In genomic region chr14:57145741-57146140, GRCm38 (mm10) we compare ENCODE assay signal across 23 mouse cellular contexts. TPM values are rescaled to one million over a fixed set of nuclear protein-coding genes. Genes with fewer than 3 reads are reported as not detected.
DNase-seq lines count a peak whose midpoint lies in the region; ATAC-seq and TF ChIP-seq lines count a peak whose summit lies in the region.
"Had no signal": no experiment of that assay in that cellular context is flagged by ENCODE, and none has a peak within 500 bp of the region (broad histone marks: within the 10 kb centered on the region; RNA-seq: fewer than 3 reads in every experiment).

No protein-coding gene starts in this region.

- peak; percentile 77 for ATAC-seq in forebrain, embryonic 16.5 days
- no peak for ATAC-seq in forebrain, embryonic 12.5 days (ENCODE audit: low FRiP score)
- ATAC-seq in midbrain, postnatal 0 days (ENCODE audit: low FRiP score): no peak
- ATAC-seq in midbrain, embryonic 13.5 days: no peak
- ATAC-seq in stomach, embryonic 15.5 days (ENCODE audit: insufficient read depth, low FRiP score, low read depth): peak; percentile 35; the same call in 1 of the 2 replicates

- H3K27ac ChIP-seq in forebrain, embryonic 16.5 days (ENCODE audit: low read length): no peak overlapping the region
- H3K27ac ChIP-seq in forebrain, embryonic 12.5 days: no peak overlapping the region
- H3K27ac ChIP-seq in midbrain, postnatal 0 days (ENCODE audit: low read depth, low read length): no peak overlapping the region
- no peak overlapping the region for H3K27ac ChIP-seq in midbrain, embryonic 13.5 days
- no peak overlapping the region for H3K27ac ChIP-seq in stomach, embryonic 15.5 days
- H3K27ac ChIP-seq: left cerebral cortex, adult 2 months; limb, embryonic 12.5 days; liver, embryonic 14.5 days had no signal

- no peak overlapping the region for H3K4me3 ChIP-seq in forebrain, embryonic 16.5 days (replicated peaks; ENCODE audit: low read length)
- no peak overlapping the region for H3K4me3 ChIP-seq in forebrain, embryonic 12.5 days (replicated peaks)
- no peak overlapping the region for H3K4me3 ChIP-seq in midbrain, postnatal 0 days (ENCODE audit: low read depth, low read length)
- no peak overlapping the region for H3K4me3 ChIP-seq in midbrain, embryonic 13.5 days (replicated peaks)
- no peak overlapping the region for H3K4me3 ChIP-seq in stomach, embryonic 15.5 days (replicated peaks)
- H3K4me3 ChIP-seq: left cerebral cortex, adult 2 months; limb, embryonic 12.5 days; myocyte had no signal

- no peak overlapping the region for H3K4me2 ChIP-seq in forebrain, embryonic 16.5 days (ENCODE audit: low read length)
- no peak overlapping the region for H3K4me2 ChIP-seq in forebrain, embryonic 12.5 days
- H3K4me2 ChIP-seq in midbrain, postnatal 0 days (ENCODE audit: low read depth, low read length, poor library complexity, severe bottlenecking): no peak overlapping the region
- H3K4me2 ChIP-seq in midbrain, embryonic 13.5 days (replicated peaks): no peak overlapping the region
- no peak overlapping the region for H3K4me2 ChIP-seq in stomach, embryonic 15.5 days
- H3K4me2 ChIP-seq: heart, embryonic 11.5 days; limb, embryonic 12.5 days; midbrain, embryonic 11.5 days had no signal

- H3K9ac ChIP-seq in forebrain, embryonic 16.5 days (replicated peaks; ENCODE audit: low read depth, low read length): no peak overlapping the region
- no peak overlapping the region for H3K9ac ChIP-seq in forebrain, embryonic 12.5 days
- H3K9ac ChIP-seq in midbrain, postnatal 0 days (replicated peaks; ENCODE audit: low read length, poor library complexity, severe bottlenecking): no peak overlapping the region
- H3K9ac ChIP-seq in midbrain, embryonic 13.5 days (replicated peaks): no peak overlapping the region
- H3K9ac ChIP-seq in stomach, embryonic 15.5 days: no peak overlapping the region
- H3K9ac ChIP-seq: limb, embryonic 12.5 days; liver, embryonic 14.5 days had no signal

- no peaks in the 10 kb centered on the region for H3K36me3 ChIP-seq in forebrain, embryonic 16.5 days (ENCODE audit: control insufficient read depth, insufficient read depth)
- H3K36me3 ChIP-seq in forebrain, embryonic 12.5 days (replicated peaks): no peaks in the 10 kb centered on the region
- H3K36me3 ChIP-seq in midbrain, postnatal 0 days (ENCODE audit: insufficient read depth, low read length): no peaks in the 10 kb centered on the region
- H3K36me3 ChIP-seq in midbrain, embryonic 13.5 days: no peaks in the 10 kb centered on the region
- no peaks in the 10 kb centered on the region for H3K36me3 ChIP-seq in stomach, embryonic 15.5 days
- H3K36me3 ChIP-seq: limb, embryonic 12.5 days had no signal

- no peaks in the 10 kb centered on the region for H3K27me3 ChIP-seq in forebrain, embryonic 16.5 days (replicated peaks; ENCODE audit: control insufficient read depth, insufficient read depth, low read length)
- no peaks in the 10 kb centered on the region for H3K27me3 ChIP-seq in forebrain, embryonic 12.5 days
- no peaks in the 10 kb centered on the region; the same call in 1 of the 2 replicates for H3K27me3 ChIP-seq in midbrain, postnatal 0 days (ENCODE audit: insufficient read depth, low read length)
- no peaks in the 10 kb centered on the region for H3K27me3 ChIP-seq in midbrain, embryonic 13.5 days
- H3K27me3 ChIP-seq in stomach, embryonic 15.5 days (replicated peaks): no peaks in the 10 kb centered on the region

- peak; percentile 20 for DNase-seq in kidney, adult 9 months
- no peak for DNase-seq in kidney, adult 11 months
- DNase-seq in midbrain, postnatal 0 days (ENCODE audit: low spot score): peak; percentile 45
- no peak for DNase-seq in gastrocnemius, postnatal 25 days
- DNase-seq: B cell, adult 2 months; cerebellum, adult 18-20 months; gastrocnemius, postnatal 14 days; lung, postnatal 36 days had no signal

- no peak for TF ChIP-seq CTCF in midbrain, postnatal 0 days (IDR thresholded peaks at IDR 0.05)

- WGBS in forebrain, embryonic 16.5 days: 55% methylated on average over 4 of the region's 4 CpGs
- 70% methylated on average over 4 of the region's 4 CpGs for WGBS in forebrain, embryonic 12.5 days
- WGBS in midbrain, postnatal 0 days: 58% methylated on average over 4 of the region's 4 CpGs
- WGBS in midbrain, embryonic 13.5 days: 72% methylated on average over 4 of the region's 4 CpGs
- WGBS in stomach, embryonic 15.5 days: 22% methylated on average over 4 of the region's 4 CpGs

- no peaks in the 10 kb centered on the region for H3K4me1 ChIP-seq in forebrain, embryonic 16.5 days (replicated peaks; ENCODE audit: control insufficient read depth, insufficient read depth, low read length)
- H3K4me1 ChIP-seq in forebrain, embryonic 12.5 days: no peaks in the 10 kb centered on the region
- H3K4me1 ChIP-seq in midbrain, postnatal 0 days (ENCODE audit: insufficient read depth, low read length): no peaks in the 10 kb centered on the region; the same call in 1 of the 2 replicates
- H3K4me1 ChIP-seq in midbrain, embryonic 13.5 days (replicated peaks): no peaks in the 10 kb centered on the region
- H3K4me1 ChIP-seq in stomach, embryonic 15.5 days: no peaks in the 10 kb centered on the region
- H3K4me1 ChIP-seq: limb, embryonic 12.5 days had no signal

- H3K9me3 ChIP-seq in forebrain, embryonic 16.5 days (ENCODE audit: control insufficient read depth, low read length): no peaks in the 10 kb centered on the region
- H3K9me3 ChIP-seq in forebrain, embryonic 12.5 days: no peaks in the 10 kb centered on the region
- no peaks in the 10 kb centered on the region for H3K9me3 ChIP-seq in midbrain, postnatal 0 days (ENCODE audit: low read length)
- no peaks in the 10 kb centered on the region for H3K9me3 ChIP-seq in midbrain, embryonic 13.5 days
- H3K9me3 ChIP-seq in stomach, embryonic 15.5 days: no peaks in the 10 kb centered on the region
- H3K9me3 ChIP-seq: limb, embryonic 12.5 days had no signal

RNA-seq across cellular contexts. Expression of gene Gjb6, which starts 12.3 kb away (rescaled TPM):
- polyA plus RNA-seq in forebrain, embryonic 16.5 days (2015; fragmentation: Nextera tagmentation; extraction: Ambion mirVana): 11.6 and 16.7 TPM in 2 replicates
- 3.2 and 3.7 TPM in 2 replicates for polyA plus RNA-seq in forebrain, embryonic 12.5 days (2016; fragmentation: Nextera tagmentation; extraction: Ambion mirVana)
- total RNA-seq in midbrain, postnatal 0 days (2014; rRNA removed): 17.6 and 21.0 TPM in 2 replicates
- 21.4 and 24.4 TPM in 2 replicates for polyA plus RNA-seq in midbrain, postnatal 0 days (2015; fragmentation: Nextera tagmentation; extraction: Ambion mirVana)
- polyA plus RNA-seq in midbrain, embryonic 13.5 days (2015; fragmentation: Nextera tagmentation; extraction: Ambion mirVana): 11.0 TPM in 2 replicates
- 2.5 and 5.3 TPM in 2 replicates for polyA plus RNA-seq in stomach, embryonic 15.5 days (2015; fragmentation: Nextera tagmentation; extraction: Ambion mirVana)
- total RNA-seq in gastrocnemius, postnatal 25 days (2021): under 1 TPM in 1 of 2 experiments, not detected in 1; 0.13 TPM
- total RNA-seq: adrenal gland, adult 18-20 months; common myeloid progenitor, adult 5-6 weeks; gastrocnemius, postnatal 14 days; heart, postnatal 25 days had no signal
- polyA plus RNA-seq: large intestine, adult 2 months; myocyte; spleen, adult 2 months had no signal

RNA-seq across cellular contexts. Expression of gene Gm4491, which starts 30.1 kb away (rescaled TPM):
- polyA plus RNA-seq in forebrain, embryonic 16.5 days (2015; fragmentation: Nextera tagmentation; extraction: Ambion mirVana): not detected in 2 replicates
- not detected in 2 replicates for polyA plus RNA-seq in forebrain, embryonic 12.5 days (2016; fragmentation: Nextera tagmentation; extraction: Ambion mirVana)
- 0.99 TPM in 1 of 2 replicates, not detected in the other for total RNA-seq in midbrain, postnatal 0 days (2014; rRNA removed)
- polyA plus RNA-seq in midbrain, postnatal 0 days (2015; fragmentation: Nextera tagmentation; extraction: Ambion mirVana): 0.18 and 0.23 TPM in 2 replicates
- 0.09 TPM in 1 of 2 replicates, not detected in the other for polyA plus RNA-seq in midbrain, embryonic 13.5 days (2015; fragmentation: Nextera tagmentation; extraction: Ambion mirVana)
- polyA plus RNA-seq in stomach, embryonic 15.5 days (2015; fragmentation: Nextera tagmentation; extraction: Ambion mirVana): not detected in 2 replicates
- total RNA-seq in gastrocnemius, postnatal 25 days (2021): not detected
- total RNA-seq: adrenal gland, adult 18-20 months; common myeloid progenitor, adult 5-6 weeks; gastrocnemius, postnatal 14 days; heart, postnatal 25 days had no signal
- polyA plus RNA-seq: heart, embryonic 11.5 days; large intestine, adult 2 months; limb, embryonic 12.5 days; liver, embryonic 14.5 days; midbrain, embryonic 11.5 days; myocyte; spleen, adult 2 months had no signal

RNA-seq across cellular contexts. Expression of gene Gjb2, which starts 41.2 kb away (rescaled TPM):
- 8.0 and 12.4 TPM in 2 replicates for polyA plus RNA-seq in forebrain, embryonic 16.5 days (2015; fragmentation: Nextera tagmentation; extraction: Ambion mirVana)
- 6.7 and 12.5 TPM in 2 replicates for polyA plus RNA-seq in forebrain, embryonic 12.5 days (2016; fragmentation: Nextera tagmentation; extraction: Ambion mirVana)
- 12.9 and 13.8 TPM in 2 replicates for total RNA-seq in midbrain, postnatal 0 days (2014; rRNA removed)
- polyA plus RNA-seq in midbrain, postnatal 0 days (2015; fragmentation: Nextera tagmentation; extraction: Ambion mirVana): 17.8 and 19.1 TPM in 2 replicates
- polyA plus RNA-seq in midbrain, embryonic 13.5 days (2015; fragmentation: Nextera tagmentation; extraction: Ambion mirVana): 10.0 and 11.4 TPM in 2 replicates
- 13.3 and 19.9 TPM in 2 replicates for polyA plus RNA-seq in stomach, embryonic 15.5 days (2015; fragmentation: Nextera tagmentation; extraction: Ambion mirVana)
- under 1 TPM; 0.13 to 0.43 TPM for total RNA-seq in gastrocnemius, postnatal 25 days (2021)
- total RNA-seq: common myeloid progenitor, adult 5-6 weeks; heart, postnatal 25 days had no signal
- polyA plus RNA-seq: myocyte had no signal

Comparison
In these comparisons a context has a peak if more than half of its experiments do, and no peak if none do; other contexts are left out.
1. ATAC-seq: peak in forebrain, embryonic 16.5 days (single experiment) and stomach, embryonic 15.5 days (single experiment); none in forebrain, embryonic 12.5 days (single experiment), midbrain, postnatal 0 days (single experiment) and midbrain, embryonic 13.5 days (single experiment).
2. DNase-seq: peak in kidney, adult 9 months (single experiment) and midbrain, postnatal 0 days (single experiment); none in kidney, adult 11 months (single experiment) and gastrocnemius, postnatal 25 days (single experiment).